Mouse (Mus musculus) bone marrow, adult 2 months (tissue): ENCODE results near the gene Efnb1. TPM values are rescaled to one million over a fixed set of nuclear protein-coding genes. Genes with fewer than 3 reads are reported as not detected.

Source experiments
- H3K27ac ChIP-seq: fragments of 200-500 bp; 2 replicates; pipeline ENCODE4 v1.5.1; 2012; ENCODE audit warnings: low read depth, mild to moderate bottlenecking, control low read depth, inconsistent platforms, low read length; ENCODE audit not compliant: control insufficient read depth, poor library complexity, insufficient read depth
- H3K4me1 ChIP-seq: fragments of 200-500 bp; 2 replicates; pipeline ENCODE4 v1.6.1; 2011; ENCODE audit warnings: low read length; ENCODE audit not compliant: control insufficient read depth, insufficient read depth
- H3K4me3 ChIP-seq: fragments of 200-500 bp; replicated peaks from 2 replicates; pipeline ENCODE3; 2011; ENCODE audit warnings: mild to moderate bottlenecking, low read depth, low read length, control low read depth; ENCODE audit not compliant: control insufficient read depth
- CTCF ChIP-seq: fragments of 200-500 bp; IDR thresholded peaks from 2 replicates; pipeline ENCODE4 v1.5.1; 2011; ENCODE audit warnings: low read length, control low read depth; ENCODE audit not compliant: control insufficient read depth, insufficient read depth
- POLR2A ChIP-seq: fragments of 200-500 bp; IDR thresholded peaks from 2 replicates; pipeline ENCODE4 v1.6.1; 2011; ENCODE audit warnings: low read depth, mild to moderate bottlenecking, control low read depth, low read length, borderline replicate concordance; ENCODE audit not compliant: control insufficient read depth
- WGBS: fragments of 180-500 bp; shearing (Covaris S2); methylation state at CpG from one replicate; pipeline ENCODE4 v1.1.7; 2018; 5-methylcytosine and 5-hydroxymethylcytosine counted together
- polyA plus RNA-seq: library from polyadenylated mRNA; stranded (reverse); fragments of >200 nt; gene quantifications from 2 replicates; pipeline ENCODE4 v1.2.4, GENCODE M21; 2011; ENCODE audit warnings: low replicate concordance; ENCODE audit not compliant: missing spikeins, insufficient read depth, insufficient read length

The Efnb1 gene
- polyA plus RNA-seq, 1 experiment, result 3.2 TPM

GRCm38 (mm10) chrX:99164855-99165368 is 29.0 kb downstream of the Efnb1 start:
- WGBS, result 43% methylated on average over 4 of the region's 4 CpGs
- no peak for TF ChIP-seq CTCF
- TF ChIP-seq POLR2A, result no peak
- Histone ChIP-seq H3K27ac (no peak overlapping the region), H3K4me1 (no peaks in the 10 kb centered on the region), H3K4me3 (no peak overlapping the region)

GRCm38 (mm10) chrX:99167014-99167413 is 31.1 kb downstream of the Efnb1 start:
- Histone ChIP-seq H3K4me3 (no peak overlapping the region), H3K4me1 (no peaks in the 10 kb centered on the region), H3K27ac (no peak overlapping the region)
- WGBS, result 36% methylated on average over 1 of the region's 1 CpGs
- TF ChIP-seq CTCF (no peak), POLR2A (no peak)

- no peaks in the 10 kb centered on the region for H3K4me1 ChIP-seq
- no peak for TF ChIP-seq POLR2A
- no peak for TF ChIP-seq CTCF
- WGBS, result 58% methylated on average over 7 of the region's 7 CpGs
- no peak overlapping the region for H3K27ac ChIP-seq
- no peak overlapping the region for H3K4me3 ChIP-seq
These were observed 31.6 kb downstream of the Efnb1 start for GRCm38 (mm10) chrX:99167550-99167949.

GRCm38 (mm10) chrX:99172301-99172700 is 36.4 kb downstream of the Efnb1 start:
- WGBS, result 88% methylated on average over 5 of the region's 5 CpGs
- TF ChIP-seq POLR2A (no peak), CTCF (no peak)
- Histone ChIP-seq H3K4me1 (no peaks in the 10 kb centered on the region), H3K4me3 (no peak overlapping the region), H3K27ac (no peak overlapping the region)

- H3K4me3 ChIP-seq, result no peak overlapping the region
- TF ChIP-seq POLR2A (no peak), CTCF (no peak)
- no peaks in the 10 kb centered on the region for H3K4me1 ChIP-seq
- H3K27ac ChIP-seq, result no peak overlapping the region
- WGBS, result 65% methylated on average over 9 of the region's 9 CpGs
These were observed 49.2 kb downstream of the Efnb1 start for GRCm38 (mm10) chrX:99185081-99185596.

GRCm38 (mm10) chrX:99186497-99187435 is 50.8 kb downstream of the Efnb1 start:
- H3K27ac ChIP-seq, result no peak overlapping the region
- 67% methylated on average over 9 of the region's 10 CpGs for WGBS
- TF ChIP-seq CTCF, result no peak
- TF ChIP-seq POLR2A, result no peak
- no peak overlapping the region for H3K4me3 ChIP-seq
- H3K4me1 ChIP-seq, result no peaks in the 10 kb centered on the region

GRCm38 (mm10) chrX:99191441-99192087 is 55.6 kb downstream of the Efnb1 start:
- no peak overlapping the region for H3K27ac ChIP-seq
- TF ChIP-seq POLR2A, result no peak
- TF ChIP-seq CTCF, result no peak
- H3K4me1 ChIP-seq, result no peaks in the 10 kb centered on the region
- WGBS, result 77% methylated on average over 10 of the region's 10 CpGs
- H3K4me3 ChIP-seq, result no peak overlapping the region

- 83% methylated on average over 9 of the region's 9 CpGs for WGBS
- TF ChIP-seq CTCF (no peak), POLR2A (no peak)
- Histone ChIP-seq H3K4me3 (no peak overlapping the region), H3K27ac (no peak overlapping the region), H3K4me1 (no peaks in the 10 kb centered on the region)
These were observed 61.0 kb downstream of the Efnb1 start for GRCm38 (mm10) chrX:99196910-99197309.
